Mouse (Mus musculus): ENCODE measurements at regions not wholly inside any gene's neighbourhood (a gene's known extent, or its start where the extent isn't known, plus 50 kb on each side); places are given as distances from the start of the nearest gene placed in this dataset.

DNA sequence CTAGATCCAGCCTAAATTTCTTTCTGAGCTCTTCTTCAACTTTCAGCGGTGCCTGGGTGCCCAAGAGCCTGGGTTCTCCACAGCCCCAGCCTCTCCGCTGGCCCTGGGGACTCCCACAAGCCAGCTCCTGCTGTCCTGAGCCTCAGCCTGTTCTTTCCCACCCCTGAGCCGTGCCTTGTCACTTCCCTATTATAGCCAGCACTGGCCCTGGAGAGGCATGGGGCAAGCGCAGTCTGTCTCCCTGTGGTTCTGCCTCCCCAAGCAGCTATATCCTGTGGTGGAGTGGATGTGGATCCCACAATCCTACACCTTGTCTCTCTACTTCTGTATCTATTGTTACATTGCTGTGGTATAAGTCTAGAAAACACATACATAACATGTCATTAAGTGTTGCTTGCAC, 128.6 kb upstream of the Hgf start:
- DNase-seq (ENCODE audit: low spot score in 2 of 2), result no peak

DNA sequence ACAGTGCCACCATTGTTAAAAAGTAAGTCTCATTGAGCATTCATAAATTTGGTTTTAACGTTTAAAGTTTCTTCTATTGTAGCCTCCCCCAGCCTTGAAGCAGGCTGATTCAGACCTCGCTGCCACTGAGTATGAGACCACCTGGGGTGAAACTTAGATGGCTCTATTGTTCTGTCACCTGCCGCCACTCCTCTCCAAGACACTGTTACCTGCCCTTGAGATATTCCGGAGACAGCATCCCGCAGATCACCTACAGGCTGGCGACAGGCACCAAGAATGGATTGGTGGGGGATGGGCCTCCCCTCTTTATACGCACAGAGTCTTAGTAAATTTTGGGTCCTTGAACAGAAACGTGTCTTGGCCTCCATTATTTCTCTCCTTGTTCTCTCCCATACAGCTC, 128.0 kb upstream of the Hgf start:
- DNase-seq (ENCODE audit: low spot score in 2 of 2), result no peak

DNA sequence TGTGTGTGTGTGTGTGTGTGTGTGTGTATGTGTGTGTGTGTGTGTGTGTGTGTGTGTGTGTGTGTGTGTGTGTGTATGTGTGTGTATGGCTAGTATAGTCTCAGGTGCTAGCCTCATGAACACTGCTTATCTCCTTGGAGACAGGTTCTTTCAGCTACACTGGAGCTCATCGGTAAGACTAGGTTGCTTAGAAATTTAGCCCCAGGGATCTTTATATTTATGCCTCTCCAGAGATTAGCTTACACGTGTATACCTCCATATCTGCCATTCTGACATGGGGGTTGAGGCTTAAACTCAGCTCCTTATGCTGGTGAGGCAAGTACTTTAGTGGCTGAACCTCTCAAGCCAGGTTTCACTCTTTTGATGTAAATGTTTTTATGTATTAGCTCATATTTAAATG, 127.0 kb upstream of the Hgf start:
- DNase-seq (ENCODE audit: low spot score in 2 of 2), result no peak

DNA sequence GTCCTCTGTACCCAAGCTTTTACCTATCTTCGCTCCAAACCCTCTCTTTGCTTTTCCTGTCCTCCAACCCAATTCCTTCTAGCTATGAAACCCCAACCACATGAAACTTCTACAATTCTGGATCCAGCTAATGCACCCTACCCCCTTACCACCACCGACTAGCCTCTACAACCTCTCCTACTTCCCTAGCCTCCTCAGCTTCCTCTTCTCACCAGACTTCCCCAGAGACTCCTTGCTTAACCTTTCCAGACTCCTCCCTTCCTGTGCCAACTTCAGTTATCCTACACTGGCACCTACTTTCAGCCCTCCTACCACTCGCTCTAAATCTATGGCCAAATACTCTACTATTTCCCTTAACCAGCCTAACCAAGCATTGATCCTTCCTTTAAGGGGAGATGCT, 118.7 kb upstream of the Hgf start:
- no peak for DNase-seq (ENCODE audit: low spot score in 2 of 2)

DNA sequence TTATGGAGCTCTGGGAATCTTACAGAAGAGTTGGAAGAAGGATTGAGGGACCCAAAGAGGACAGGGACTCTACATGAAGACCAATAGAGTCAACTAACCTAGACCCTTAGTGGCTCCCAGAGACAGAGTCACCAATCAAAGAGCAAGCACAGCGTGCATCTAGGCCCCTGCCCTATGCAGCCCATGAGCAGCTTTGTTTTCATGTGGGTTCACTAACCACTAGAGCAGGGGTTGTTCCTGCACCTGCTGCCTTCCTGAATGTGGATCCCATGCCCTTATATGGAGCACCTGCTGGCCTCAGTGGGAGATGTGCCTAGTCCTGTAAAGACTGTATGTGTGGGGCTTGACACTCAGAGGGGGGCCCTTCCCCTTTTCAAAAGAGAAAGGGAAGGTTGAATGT, 108.2 kb upstream of the Hgf start:
- no peak for DNase-seq (ENCODE audit: low spot score in 2 of 2)

DNA sequence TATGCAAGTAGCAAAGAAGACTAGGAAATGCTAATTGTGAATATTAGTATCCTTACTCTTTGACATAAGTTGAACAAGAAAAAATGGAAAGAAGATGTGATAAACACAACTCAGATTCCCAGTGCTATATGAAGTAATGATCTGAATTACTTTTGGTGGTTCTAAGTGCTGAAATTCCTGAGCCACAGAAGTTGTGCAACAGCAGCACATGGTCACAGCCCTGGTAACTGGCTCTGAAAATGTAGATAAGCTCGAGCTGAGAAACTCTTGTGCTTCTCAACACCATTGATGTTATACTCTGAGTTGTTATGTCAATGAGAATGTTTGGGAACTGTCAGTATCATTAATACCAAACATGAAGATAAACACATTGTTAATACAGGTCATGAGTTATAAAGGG, 106.3 kb upstream of the Hgf start:
- no peak for DNase-seq (ENCODE audit: low spot score in 2 of 2)

DNA sequence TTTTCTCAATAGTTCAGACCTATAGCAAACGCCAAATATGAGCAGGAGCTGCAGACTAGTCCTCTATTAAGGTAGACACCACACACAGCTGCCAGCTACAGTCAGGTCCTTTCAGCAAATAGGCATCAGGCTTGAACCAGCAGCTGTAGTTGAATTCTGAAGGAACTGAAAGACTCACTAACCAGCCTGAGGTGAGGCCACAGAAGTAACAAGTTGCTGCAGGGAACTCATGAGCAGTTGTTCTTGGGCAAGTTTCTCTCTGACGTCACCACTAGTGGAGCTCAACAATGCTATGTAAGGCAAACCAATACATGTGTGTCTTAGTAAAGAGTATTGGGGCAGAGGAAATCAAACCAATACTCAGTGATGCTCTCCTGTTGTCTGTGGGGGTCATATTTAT, 91.5 kb upstream of the Hgf start:
- no peak for DNase-seq (ENCODE audit: low spot score in 2 of 2)

DNA sequence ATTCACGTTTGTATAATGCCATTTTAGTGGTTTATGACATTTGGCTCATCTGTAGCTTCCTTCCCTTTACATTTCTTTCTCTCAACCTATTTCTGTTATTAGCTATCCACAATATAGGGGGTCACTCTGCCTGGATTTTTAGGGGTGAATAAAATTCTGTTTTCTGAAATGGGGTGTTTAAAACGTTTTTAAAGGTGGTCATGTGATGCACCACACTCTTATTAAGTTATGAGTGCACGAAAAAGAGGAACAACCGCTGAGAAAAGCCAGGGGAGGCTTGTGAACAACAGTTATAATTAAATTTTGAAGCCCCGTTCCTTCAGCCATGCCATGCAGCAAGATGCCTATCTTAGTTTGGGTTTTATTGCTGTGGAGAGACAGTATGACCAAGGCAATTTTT, 87.0 kb upstream of the Hgf start:
- DNase-seq (ENCODE audit: low spot score in 2 of 2), result no peak

DNA sequence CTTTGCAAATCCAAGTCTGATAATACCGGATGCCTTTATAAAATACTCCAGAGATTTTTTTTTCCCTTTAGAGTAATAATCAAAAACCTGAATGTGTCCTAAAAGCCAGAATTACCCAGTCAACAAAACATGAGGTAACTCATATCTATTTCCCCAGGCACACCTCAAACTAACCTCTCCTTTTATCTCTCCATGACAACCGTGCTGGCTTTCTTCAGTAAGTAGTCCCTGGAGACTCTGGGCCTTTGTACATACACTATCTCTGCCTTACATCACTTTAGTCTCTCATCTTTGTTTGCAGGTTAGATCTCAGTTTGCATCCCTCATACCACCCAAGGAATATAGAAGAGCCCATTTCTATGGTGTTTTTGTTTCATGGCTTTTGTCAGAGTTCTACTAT, 84.7 kb upstream of the Hgf start:
- no peak for DNase-seq (ENCODE audit: low spot score in 2 of 2)

DNA sequence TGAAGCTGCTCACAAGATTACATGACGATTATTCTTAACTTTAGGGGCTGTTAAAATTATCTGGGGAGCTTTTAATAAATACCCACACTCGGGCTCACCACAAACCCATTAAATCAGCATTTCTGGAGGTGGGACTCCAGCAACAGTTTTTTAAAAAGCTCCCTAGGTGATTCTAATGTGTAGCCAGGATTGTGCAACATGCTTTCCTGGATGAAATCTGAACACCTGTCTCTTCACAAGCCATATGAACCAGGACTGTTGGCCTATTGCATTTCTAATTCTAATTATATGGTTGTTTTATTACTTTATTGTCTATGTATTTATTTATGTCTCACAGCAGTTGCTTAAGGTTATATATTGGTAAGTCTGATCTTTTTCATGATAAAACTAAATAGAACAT, 84.1 kb upstream of the Hgf start:
- no peak for DNase-seq (ENCODE audit: low spot score in 2 of 2)

DNA sequence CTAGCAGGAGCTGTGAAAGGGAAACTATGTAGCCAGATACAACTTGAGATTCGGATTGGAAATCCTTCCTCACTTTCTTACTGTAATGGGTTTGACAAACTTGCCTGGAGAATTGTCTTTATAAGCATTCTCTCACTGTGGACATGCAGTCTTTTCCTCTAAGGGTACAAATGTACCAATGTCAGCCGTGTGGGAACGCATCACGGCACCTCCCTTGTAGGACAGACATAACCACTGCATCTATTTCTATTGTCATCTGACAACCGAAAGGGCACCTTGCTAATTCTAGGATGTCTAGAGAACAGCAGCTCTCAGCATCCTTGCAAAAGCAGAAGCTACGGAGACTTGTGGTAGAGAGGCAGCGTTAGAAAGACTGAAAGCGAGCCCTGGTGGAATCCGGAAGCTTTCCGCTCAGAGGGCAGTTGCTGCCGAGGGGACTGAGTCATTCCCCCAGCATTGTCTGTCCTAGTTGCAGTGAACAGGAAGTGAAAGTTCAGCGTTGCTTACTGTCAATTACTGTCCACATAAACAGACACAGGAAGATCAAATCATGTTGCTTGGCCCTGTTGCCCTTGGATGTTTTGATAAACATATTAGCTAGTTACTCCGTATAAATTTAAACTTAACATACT, 83.5 kb upstream of the Hgf start:
- DNase-seq (ENCODE audit: low spot score in 2 of 2), result peak; percentile 2 to 8

DNA sequence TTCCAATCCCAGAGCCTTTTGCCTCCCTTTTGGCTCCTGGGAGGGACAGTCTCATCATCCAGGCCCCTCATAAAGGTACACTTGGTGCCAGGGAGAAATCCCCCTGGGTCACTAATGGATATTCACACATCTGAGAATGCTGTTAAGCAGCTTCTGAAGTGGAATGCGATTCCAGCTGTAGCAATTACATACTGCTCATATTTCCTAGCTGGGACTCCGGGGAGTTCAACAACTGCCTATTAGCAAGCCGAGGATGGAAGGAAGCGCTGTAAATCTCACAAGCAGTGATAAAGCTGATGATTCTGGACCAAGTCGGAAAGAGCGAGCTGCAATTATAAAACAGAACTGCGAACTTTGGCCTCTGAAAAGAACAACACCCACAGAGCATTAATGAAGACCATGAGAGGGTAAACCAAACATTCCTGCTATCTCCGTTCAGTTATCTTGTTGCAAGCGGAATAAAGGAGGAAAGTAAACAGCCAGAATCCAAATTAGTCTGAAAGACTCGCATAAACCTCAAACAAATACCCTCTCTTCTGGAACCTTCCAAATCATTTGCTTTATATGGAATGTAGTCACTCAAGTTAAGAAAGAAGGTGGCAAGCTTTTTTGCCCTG, 82.8 kb upstream of the Hgf start:
- no peak for DNase-seq (ENCODE audit: low spot score in 2 of 2)

DNA sequence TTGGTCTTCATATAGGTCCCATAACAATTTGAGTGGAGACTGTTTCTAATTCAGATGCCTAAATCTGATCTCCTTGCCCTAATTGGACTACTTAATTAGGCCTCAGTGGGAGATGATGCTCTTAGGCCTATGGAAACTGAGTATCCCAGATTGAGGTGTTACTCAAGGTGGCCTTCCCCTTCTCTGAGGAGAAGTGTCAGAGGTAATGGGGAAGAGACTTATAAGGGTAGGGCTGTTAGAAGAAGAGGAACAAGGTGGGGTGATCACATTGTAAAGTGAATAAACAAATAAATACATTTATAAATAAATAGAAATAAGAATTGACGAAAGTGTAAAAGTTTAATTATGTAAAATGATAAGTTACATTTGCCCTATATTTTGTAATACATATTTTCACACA, 65.3 kb upstream of the Hgf start:
- no peak for DNase-seq (ENCODE audit: low spot score in 2 of 2)

DNA sequence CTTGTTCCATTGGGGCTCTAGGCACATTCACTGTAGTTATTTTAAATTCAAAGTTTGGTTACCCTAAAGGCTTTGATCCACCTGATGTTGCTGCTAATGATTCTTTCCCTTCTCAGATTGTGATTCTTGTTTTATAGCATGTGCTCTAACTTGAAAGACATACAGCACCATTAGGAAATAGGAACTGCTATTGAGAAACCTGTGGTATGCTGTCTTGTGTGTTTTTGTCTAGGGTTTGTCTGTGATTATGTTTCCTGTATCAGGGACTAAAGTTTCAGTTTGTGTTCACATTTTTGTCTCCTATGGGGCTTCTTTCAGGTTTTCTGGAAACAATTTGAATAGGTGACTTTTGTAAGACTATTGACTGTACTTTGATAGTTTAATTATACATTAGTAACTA, 63.5 kb upstream of the Hgf start:
- no peak for DNase-seq (ENCODE audit: low spot score in 2 of 2)

DNA sequence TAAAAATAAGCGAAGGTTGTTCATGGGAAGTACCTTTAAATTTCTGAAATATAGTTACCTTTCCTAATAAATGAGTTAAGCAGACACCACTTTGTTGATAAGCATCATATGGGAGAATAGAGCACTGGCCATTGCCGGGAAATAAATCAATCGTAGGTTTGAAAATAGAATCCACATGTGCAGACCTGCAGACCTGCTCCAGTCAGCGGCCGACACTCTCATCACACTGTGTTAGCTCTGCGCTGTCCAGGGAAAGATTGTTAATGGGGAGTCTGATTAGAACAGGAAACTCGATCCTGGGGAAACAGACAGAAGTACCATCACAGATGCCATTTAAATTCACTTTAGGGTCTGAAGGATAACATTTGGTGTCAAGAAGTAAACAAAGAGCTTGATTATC, 53.4 kb upstream of the Hgf start:
- DNase-seq (ENCODE audit: low spot score in 2 of 2), result no peak

Data from left cerebral cortex, adult 18-20 months (tissue).